Mouse (Mus musculus): Measurements from ENCODE around the gene Eln.

The Eln gene

GRCm38 (mm10) chr5:134746890-134747511, at the start of gene Eln:
Gene Eln (minus strand): TSS chr5:134747323.
- DNase-seq (ENCODE audit: extremely low read depth, low read depth) = no peak

DNA sequence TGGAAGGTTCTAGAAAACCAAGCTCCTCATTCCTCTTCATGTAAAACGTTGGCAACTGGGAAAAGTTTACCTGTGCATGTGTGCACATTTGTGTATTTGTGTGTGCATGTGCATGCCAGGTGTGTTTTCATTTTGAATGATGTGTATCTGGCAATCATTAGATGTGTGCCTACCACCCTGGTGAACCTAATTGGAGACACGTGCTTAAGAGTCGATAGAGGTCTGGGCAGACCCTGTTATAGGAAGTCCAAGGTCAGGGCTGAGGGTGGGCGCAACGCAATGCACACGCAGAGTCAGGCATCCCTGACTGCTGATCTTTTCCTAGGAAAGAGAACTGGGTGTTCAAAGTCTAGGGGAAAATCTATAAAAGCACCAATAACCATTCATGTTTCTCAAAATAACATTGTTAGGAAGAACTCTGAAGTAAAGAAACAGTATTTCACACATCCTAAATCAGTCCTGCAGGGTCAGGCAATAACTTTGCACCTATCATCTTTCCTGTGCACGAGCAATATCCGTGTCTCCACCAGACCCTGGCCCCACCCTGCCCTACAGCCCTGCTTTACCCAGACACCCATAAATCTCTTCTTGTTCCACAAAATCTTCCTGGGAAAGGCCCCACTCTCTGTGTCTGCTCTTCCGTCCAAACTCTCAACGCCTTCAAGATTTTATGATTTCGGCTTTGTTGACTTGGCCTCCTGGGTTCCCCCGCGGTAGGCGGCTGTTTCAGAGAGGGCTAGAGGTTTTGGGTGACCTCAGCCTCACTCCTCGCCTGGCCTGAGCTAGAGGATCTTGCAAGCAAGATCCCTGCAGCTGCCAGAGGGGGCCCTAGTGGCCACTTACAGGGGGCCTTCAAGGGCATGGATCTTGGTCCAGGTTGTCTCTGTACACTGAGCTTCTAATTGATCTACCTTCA, 43.2 kb upstream of the Eln start:
- DNase-seq (ENCODE audit: extremely low read depth, low read depth) = no peak

DNA sequence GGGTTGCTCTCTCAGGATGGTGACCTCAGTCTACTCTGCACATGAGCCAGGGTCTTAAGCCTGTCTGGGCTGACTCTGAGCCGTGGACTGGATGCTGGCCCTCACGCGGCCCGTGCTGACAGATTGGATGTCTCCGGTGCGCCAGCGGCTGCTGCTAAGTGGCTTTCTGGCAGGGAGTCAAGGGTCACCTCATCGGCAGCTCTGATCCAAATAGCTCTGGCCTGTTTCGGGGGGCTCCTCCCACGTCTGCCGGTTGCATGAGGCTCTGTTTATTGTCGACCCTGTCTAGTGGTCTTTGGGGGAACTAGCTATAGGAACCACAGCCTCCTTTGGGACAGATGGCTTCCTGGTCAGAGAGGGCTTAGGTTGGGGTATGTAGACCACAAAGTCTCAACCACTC, 41.1 kb upstream of the Eln start:
- DNase-seq (ENCODE audit: extremely low read depth, low read depth) = no peak

GRCm38 (mm10) chr5:134785691-134786371, 38.7 kb upstream of the Eln start:
- DNase-seq (ENCODE audit: extremely low read depth, low read depth) = no peak

DNA sequence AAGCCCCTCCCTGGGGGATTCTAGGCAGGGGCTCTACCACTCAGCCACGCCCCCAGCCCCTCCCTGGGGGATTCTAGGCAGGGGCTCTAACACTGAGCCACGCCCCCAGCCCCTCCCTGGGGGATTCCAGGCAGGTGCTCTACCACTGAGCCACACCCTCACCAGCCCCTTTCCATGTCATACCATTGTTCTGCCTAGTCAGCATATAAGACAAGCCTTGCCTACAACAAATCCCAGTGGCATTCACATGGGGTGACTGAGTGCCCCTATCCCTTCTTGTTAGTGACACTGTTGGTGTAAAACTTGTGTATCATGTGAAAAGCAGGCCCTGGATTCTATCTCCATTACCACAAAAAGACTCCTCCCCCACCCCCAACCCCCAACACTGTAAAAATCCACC, 36.7 kb upstream of the Eln start:
- no peak for DNase-seq (ENCODE audit: extremely low read depth, low read depth)

DNA sequence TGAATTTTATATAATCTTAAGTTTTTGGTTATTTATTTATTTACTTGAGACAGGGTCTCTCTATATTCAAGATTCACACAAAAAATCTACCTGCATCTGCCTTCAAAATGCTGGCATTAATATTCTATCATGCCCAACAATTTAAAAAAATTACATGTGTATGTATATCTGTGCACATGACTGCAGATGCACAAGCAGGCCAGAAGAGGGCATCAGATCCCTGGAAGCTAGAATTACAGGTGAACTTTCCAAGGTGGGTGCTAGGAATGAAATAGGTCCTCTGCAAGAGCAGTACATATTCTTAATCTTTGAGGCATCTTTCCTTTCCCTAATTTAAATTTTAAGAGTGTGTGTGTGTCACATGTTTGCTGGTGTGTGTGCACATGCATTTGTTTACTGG, 33.8 kb upstream of the Eln start:
- no peak for DNase-seq (ENCODE audit: extremely low read depth, low read depth)

- DNase-seq (ENCODE audit: extremely low read depth, low read depth) = no peak
Measured at GRCm38 (mm10) chr5:134780146-134780545, 33.0 kb upstream of the Eln start.

DNA sequence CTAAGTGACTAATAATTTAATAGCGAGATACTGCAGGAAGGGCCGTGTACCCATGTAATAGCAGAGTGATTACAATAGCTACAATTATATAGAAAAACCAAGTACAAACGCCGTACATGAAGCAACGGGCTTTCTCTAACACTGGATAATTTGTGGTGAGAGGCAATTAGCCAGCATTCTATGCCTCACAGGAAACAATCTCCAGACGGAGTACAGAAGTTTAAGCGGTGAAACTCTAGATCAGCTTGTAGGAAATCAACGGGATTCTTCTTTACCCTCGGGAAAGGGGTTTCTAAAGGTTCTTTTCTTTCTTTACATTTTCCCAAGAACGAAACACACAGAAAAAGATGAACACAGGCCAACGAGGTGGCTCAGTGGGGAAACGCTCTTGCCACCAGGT, 29.4 kb upstream of the Eln start:
- no peak for DNase-seq (ENCODE audit: extremely low read depth, low read depth)

GRCm38 (mm10) chr5:134772522-134772921, 25.4 kb upstream of the Eln start:
- no peak for DNase-seq (ENCODE audit: extremely low read depth, low read depth)

- DNase-seq (ENCODE audit: extremely low read depth, low read depth) = no peak
Measured at GRCm38 (mm10) chr5:134771750-134772149, 24.6 kb upstream of the Eln start.

DNA sequence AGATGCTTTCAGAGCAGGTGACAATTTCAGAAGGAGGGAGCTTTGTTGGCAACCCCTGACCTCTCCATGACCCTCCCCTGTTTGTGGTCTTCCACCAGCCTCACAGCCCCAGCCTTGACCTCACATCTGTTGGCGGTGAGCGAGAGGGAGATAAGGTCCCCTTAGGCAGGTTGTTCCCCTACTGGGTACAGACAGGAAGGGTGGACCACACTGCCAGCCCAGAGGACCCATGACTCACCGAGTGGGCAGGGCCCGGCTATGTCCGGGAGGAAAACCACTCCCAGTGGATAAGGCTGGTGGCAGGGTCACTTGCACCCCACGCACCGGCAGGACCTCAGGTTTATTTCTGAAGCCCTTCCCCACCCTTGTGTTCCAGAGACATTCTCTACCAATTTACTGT, 22.1 kb upstream of the Eln start:
- no peak for DNase-seq (ENCODE audit: extremely low read depth, low read depth)

- DNase-seq (ENCODE audit: extremely low read depth, low read depth) = no peak
Measured at GRCm38 (mm10) chr5:134765441-134765840, 18.3 kb upstream of the Eln start.

DNA sequence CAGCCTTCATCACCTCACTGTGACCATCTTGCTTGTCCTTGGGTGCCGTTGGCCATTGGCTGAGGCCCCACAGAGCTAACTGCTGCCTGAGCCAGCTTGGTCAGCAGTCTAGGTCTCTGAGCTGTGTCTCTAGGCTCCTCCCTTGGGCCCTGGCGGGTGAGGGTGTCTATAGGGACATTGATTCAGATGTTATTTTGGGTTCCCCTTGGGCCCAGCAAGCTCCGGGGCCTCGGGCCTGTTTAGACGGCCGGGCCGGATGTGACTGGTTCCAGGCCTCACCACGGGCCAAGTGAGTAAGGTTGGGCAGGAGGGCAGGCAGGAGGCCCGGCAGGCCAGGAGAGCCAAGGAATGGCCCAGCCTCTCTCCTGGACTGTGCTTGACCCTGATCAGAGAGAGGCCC, 16.2 kb upstream of the Eln start:
- no peak for DNase-seq (ENCODE audit: extremely low read depth, low read depth)

- DNase-seq (ENCODE audit: extremely low read depth, low read depth) = no peak
Measured at GRCm38 (mm10) chr5:134761409-134762124, 14.4 kb upstream of the Eln start.

DNA sequence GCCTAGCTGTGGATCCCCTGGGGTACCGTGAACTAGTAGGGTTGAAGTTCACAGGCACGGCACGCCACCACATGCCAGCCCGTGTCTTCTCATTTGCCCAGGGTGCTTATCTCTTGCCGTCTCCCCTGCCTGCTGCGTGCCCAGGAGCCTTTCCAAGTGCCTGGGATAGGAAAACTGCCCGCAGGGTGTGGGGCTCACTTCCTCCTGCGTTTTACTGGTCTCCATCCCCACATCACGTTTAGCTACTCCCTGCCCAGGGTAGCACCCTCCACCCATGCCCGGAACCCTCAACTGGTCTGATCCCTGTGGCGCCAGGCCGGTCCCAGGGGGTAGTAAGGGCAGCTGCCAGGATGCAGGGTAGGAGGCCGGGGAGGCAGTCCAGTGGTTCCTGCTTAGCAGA, 8.9 kb upstream of the Eln start:
- DNase-seq (ENCODE audit: extremely low read depth, low read depth) = no peak

- no peak for DNase-seq (ENCODE audit: extremely low read depth, low read depth)
Measured at GRCm38 (mm10) chr5:134754096-134754495, 7.0 kb upstream of the Eln start.

- no peak for DNase-seq (ENCODE audit: extremely low read depth, low read depth)
Measured at GRCm38 (mm10) chr5:134750469-134750868, 3.3 kb upstream of the Eln start.

GRCm38 (mm10) chr5:134747947-134748618, 960 bp upstream of the Eln start:
- DNase-seq (ENCODE audit: extremely low read depth, low read depth) = peak; percentile 20

DNA sequence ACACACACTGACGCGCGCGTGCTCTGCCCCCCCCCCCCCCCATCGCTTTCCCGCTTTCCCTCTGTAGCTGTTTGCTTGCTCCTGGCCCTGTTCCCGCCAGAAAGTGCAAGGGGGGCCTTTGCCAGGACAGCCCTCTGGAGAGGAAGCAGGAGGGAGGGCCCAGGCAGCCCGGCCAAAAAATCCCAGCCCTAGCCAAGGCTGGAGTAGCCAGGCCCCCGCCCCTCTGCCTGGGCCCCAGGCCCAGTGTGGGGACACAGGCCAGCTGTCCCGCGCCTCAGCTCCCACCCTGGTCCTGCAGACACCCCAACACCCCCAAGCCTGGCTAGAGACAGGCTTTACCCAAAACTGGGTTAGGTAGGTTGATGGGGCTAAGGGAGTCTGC, 380 bp upstream of the Eln start:
- DNase-seq (ENCODE audit: extremely low read depth, low read depth) = no peak

DNA sequence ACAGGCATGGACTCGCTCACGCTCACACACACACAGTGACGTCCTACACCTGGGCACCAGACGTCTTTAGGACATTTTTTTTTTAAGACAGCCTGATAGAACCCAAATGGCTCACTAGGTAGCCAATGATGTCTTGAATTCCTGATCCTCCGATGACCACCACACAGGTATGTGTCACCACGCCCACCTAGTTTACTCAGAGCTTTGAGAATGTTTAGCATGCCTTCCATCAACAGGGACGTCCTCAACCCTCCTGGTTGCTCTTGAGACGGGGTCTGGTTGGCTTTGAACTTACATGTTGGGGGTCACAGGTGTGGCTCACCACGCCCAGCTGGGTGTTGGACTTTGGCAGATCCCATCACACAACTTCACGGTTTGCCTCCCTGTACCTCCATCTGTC, 922 bp downstream of the Eln start:
- DNase-seq (ENCODE audit: extremely low read depth, low read depth) = no peak

DNA sequence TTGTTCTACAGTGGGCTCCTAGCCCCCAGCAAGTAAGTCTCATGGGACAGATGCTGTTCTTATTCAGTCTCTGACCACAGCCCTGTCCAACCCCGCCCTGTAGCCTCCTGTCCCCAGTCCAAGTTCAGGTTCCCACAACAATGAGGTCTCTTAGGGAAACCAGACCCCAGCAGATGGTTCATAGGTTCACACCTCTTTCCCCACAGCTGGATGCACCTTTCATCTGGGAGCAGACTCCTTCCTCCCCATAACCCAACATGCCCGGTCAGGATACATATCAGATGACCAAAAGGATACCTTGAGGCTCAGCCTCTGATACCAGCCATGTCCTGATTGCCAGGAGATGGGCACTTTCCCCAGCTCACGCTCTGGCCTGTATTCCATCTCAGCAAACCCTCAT, 1.3 kb downstream of the Eln start:
- no peak for DNase-seq (ENCODE audit: extremely low read depth, low read depth)
